Comparison of ENCODE assay signal across 8 mouse cellular contexts in the genomic region with DNA sequence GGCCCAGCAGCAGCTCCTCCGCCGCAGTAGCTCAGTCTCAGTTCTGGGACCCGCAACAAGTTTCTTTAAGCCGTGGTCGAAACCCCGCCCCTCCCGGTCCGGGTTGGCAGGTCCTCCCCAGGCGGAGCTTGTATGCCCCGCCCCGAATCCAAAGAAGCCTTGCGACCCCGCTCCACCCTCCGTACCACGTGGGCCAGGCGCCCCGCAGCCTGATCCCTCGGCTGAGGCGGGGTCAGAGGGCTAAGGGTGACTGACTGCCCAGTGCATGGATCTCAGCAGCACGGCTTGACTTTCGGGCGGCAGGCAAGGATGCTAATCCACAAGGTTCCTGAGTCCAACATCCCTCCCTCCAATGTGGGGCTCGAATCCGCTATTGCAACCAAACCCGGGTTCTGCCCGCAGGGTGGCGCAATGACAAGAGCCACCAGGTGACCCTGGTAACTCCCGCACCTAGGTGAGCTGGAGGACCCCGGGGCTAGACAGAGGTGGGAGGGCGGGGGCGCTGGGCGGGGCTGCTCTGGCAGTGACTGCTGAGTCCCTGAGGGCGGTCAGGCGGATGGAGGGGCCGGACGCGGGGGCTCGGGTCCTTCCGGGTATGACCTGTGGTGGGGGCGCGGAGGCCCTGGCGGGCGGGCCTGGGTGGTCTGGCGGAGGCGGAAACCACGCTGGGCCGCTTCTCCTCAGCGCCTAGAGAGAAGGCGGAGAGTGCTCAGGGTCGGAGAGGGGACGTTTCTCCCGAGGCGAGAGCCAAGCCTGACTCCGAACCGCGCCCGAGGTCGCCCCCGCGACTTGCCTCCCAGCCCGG. TPM values are rescaled to one million over a fixed set of nuclear protein-coding genes. Genes with fewer than 3 reads are reported as not detected.
A peak's percentile ranks its signal among the peaks of the same experiment; 100 is the strongest.
DNase-seq lines count a peak whose midpoint lies in the region; ATAC-seq and TF ChIP-seq lines count a peak whose summit lies in the region.

Sox8 (minus strand) TSS at position 39 of the 805 bp plus-strand sequence.

- H3K4me1 ChIP-seq in G1E (ENCODE audit: insufficient read depth, low read depth, low read length): peaks cover 13% of the 10 kb centered on the region
- H3K4me1 ChIP-seq in hindbrain, embryonic 13.5 days (replicated peaks): peaks cover 48% of the 10 kb centered on the region

- no peak for DNase-seq in G1E (ENCODE audit: low spot score)
- peak; percentile 77 for DNase-seq in cerebellum, adult 9-11 months
- DNase-seq in frontal cortex, postnatal 25 days (ENCODE audit: low spot score in 2 of 2): peak; percentile 84 to 87
- DNase-seq in layer of hippocampus, postnatal 25 days (ENCODE audit: extremely low spot score in 1 of 2, low spot score in 1 of 2): peak; percentile 83 to 86
- peak; percentile 91 for DNase-seq in lung, postnatal 10 days
- peak; percentile 84 for DNase-seq in ovary, postnatal 36 days (ENCODE audit: low spot score)
- DNase-seq in thymus, postnatal 14 days: peak; percentile 79

- H3K4me3 ChIP-seq in G1E (ENCODE audit: low read depth, low read length): peak within 1 kb of the TSS; percentile 14; the same call in 1 of the 2 replicates
- peak within 1 kb of the TSS; percentile 50 for H3K4me3 ChIP-seq in hindbrain, embryonic 13.5 days

- H3K27me3 ChIP-seq in G1E (ENCODE audit: insufficient read depth, low read length): peaks cover 85% of the 10 kb centered on the region
- H3K27me3 ChIP-seq in hindbrain, embryonic 13.5 days: peaks cover 56% of the 10 kb centered on the region

- H3K4me2 ChIP-seq in hindbrain, embryonic 13.5 days: peak within 1 kb of the TSS; percentile 93

- ATAC-seq in G1E (ENCODE audit: extremely low read depth, insufficient number of reproducible peaks, low FRiP score, poor library complexity, severe bottlenecking): no peak
- ATAC-seq in hindbrain, embryonic 13.5 days (ENCODE audit: low FRiP score): peak; percentile 53

- peak within 1 kb of the TSS; percentile 76 for H3K9ac ChIP-seq in hindbrain, embryonic 13.5 days

- no peak for TF ChIP-seq CTCF in G1E (IDR thresholded peaks at IDR 0.05; ENCODE audit: low read depth, low read length)

- no peaks in the 10 kb centered on the region for H3K9me3 ChIP-seq in G1E (replicated peaks)
- H3K9me3 ChIP-seq in hindbrain, embryonic 13.5 days: no peaks in the 10 kb centered on the region

- H3K27ac ChIP-seq in hindbrain, embryonic 13.5 days: no peak within 1 kb of the TSS

- H3K36me3 ChIP-seq in G1E (replicated peaks): no peaks in the 10 kb centered on the region
- no peaks in the 10 kb centered on the region for H3K36me3 ChIP-seq in hindbrain, embryonic 13.5 days

- WGBS in hindbrain, embryonic 13.5 days: under 1% methylated on average over 59 of the region's 61 CpGs

RNA-seq across cellular contexts. Expression of gene Sox8, which starts in this region (rescaled TPM):
- total RNA-seq in G1E (2014; fragmentation: Nextera tagmentation): not detected in 2 replicates
- 0.11 TPM in 1 of 2 replicates, not detected in the other for total RNA-seq in G1E (2017)
- not detected in 2 replicates for polyA plus RNA-seq in G1E (2012)
- 11.1 and 11.8 TPM in 2 replicates for polyA plus RNA-seq in hindbrain, embryonic 13.5 days (2015; fragmentation: Nextera tagmentation; extraction: Ambion mirVana)
- 10 to 100 TPM; 61.9 to 67.1 TPM for total RNA-seq in layer of hippocampus, postnatal 25 days (2021)

Comparison
In these comparisons a context has a peak if more than half of its experiments do, and no peak if none do; other contexts are left out.
1. RNA of gene Sox8 (total RNA-seq): 61.9 to 67.1 TPM in layer of hippocampus, postnatal 25 days; 0.11 TPM in G1E; every median in the first group is over 10 times any median in the second.
2. RNA of gene Sox8 (polyA plus RNA-seq): 11.1 to 11.8 TPM in hindbrain, embryonic 13.5 days; not detected in G1E; every median in the first group is over 10 times any median in the second.